Mouse (Mus musculus) thymus, postnatal 4 days (tissue): ENCODE measurements around the gene Fam126b.
"Not testable (repeated sequence)": the region's sequence is repeated elsewhere in the genome, so short reads cannot be mapped to it uniquely, and the experiment has no call there.

ENCODE experiments used
- DNase-seq: peaks from one replicate; pipeline ENCODE4 v3.0.0; 2021

Gene Fam126b

GRCm38 (mm10) chr1:58586171-58586997 is at the start of gene Fam126b, which contains the start of gene Ndufb3:
Gene Fam126b (minus strand): TSS chr1:58586323.
Gene Ndufb3 (plus strand): TSS chr1:58586384.
- peak; percentile 89 for DNase-seq

- DNase-seq, result not testable (repeated sequence)
These were observed 42.7 kb upstream of the Fam126b start for GRCm38 (mm10) chr1:58628847-58629246.

GRCm38 (mm10) chr1:58621996-58622748 is 36.0 kb upstream of the Fam126b start:
- DNase-seq, result no peak

GRCm38 (mm10) chr1:58621251-58621650 is 35.1 kb upstream of the Fam126b start:
- no peak for DNase-seq

DNA sequence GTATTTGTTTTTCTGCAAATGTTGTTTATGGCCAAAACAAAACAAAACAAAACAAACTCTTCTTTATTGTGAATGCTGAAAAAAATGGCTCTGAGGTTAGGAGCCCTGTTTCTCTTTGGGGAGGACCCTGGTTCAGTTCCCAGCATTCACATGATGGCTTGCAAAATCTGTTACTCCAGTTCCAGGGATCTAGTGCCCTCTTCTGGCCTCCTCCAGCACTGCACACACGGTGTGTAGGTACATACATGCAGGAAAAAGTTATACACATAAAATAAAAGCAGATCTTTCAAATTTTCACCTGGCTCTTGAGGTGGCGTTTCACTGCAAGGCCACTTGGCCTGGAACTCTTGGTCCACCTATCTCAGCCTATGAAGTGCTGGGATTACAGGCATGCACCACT is 32.6 kb upstream of the Fam126b start:
- peak; percentile 22 for DNase-seq

- no peak for DNase-seq
These were observed 32.0 kb upstream of the Fam126b start for GRCm38 (mm10) chr1:58617978-58618668.

- no peak for DNase-seq
These were observed 31.0 kb upstream of the Fam126b start for GRCm38 (mm10) chr1:58617076-58617475.

- no peak for DNase-seq
These were observed 30.1 kb upstream of the Fam126b start for GRCm38 (mm10) chr1:58616176-58616575.

DNA sequence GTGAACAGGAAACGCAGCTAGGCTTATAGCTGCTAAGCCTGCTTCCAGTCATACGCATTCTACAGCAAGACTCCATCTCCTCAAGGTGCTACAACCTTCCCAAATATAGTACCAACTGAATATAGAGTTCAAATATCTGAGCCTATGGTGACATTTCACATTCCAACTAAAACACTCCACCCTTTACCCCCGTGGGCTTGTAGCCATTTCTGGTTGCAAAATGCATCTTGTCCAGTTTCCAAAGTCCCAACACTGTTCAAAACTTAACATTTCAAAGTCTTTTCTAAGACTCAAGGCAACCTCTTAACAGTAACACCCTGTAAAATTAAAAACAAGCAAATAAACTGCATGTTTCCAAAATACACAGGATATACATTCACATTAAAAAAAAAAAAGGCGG is 29.0 kb upstream of the Fam126b start:
- no peak for DNase-seq

DNA sequence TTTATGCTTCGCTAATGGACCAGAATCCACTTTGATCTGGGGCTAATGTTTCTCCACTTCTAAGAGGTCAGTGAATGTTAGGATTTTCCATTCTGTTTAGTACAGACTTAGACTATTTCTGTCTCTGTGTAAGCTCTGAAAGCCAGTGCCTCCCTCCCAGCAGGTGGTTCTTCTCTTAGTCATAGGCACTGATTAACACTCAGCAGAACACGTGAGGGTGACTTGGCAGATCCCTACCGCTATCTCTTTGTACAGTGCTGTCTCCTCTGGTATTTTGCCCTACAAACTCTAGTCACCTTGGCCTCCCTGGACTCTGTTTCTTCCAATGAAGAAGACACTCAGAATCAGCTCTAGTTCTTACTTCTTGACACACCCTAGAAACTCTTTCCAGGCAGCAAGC is 28.3 kb upstream of the Fam126b start:
- no peak for DNase-seq

DNA sequence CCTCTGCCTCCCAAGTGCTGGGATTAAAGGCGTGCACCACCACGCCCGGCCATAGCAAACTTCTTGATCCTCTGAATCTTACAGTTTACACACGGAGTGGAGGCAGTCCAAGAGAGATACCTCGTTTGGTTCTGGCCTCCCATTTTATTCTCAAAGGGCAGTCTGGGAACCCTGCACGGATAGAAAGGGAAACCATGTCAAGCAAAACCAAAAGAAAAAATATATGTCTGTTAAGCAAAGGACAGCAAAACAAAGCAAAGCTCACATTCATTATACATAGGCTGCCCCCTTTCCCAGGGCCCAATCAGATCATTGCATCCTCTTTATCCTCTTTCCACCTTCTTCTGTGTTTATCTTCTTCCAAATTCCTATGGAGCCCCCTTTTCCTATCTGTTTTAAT is 27.7 kb upstream of the Fam126b start:
- peak; percentile 8 for DNase-seq

DNA sequence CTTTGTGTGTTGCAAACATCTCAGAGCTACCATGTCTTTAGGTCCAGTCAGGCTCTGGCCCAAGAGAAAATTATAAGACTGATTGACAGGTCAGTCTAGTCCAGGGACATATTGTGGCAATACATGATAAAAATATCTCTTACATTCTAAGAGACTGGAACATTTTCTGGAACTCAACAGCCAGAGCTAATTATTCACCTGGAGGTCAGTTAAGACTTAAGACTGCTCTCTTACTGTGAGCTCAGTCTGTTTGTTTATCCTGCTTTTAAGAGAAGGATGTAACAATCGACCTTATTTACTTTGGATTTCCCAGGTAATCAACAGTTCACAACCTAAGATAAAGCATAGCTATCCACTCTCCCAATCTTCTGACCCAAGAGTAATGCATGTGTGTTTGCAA is 24.5 kb upstream of the Fam126b start:
- no peak for DNase-seq

DNA sequence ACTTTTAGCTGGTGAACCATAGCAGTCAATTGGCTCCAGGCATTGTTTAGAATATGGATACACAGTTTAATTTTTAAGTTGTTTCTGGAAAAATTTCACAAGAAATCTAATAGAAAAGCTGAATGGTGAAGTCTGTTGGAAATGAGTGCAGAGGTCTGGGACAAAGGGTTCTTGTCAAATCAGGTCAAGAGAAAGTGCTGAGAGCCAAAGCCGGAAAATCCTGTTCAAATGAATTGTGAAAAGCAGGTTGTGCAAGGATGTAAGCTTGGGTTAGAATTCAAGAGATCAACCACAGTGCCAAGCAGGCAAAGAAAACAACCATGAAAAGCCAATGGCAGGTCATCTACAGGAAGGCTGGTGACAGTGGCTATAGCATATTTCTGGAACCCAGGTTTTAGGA is 24.0 kb upstream of the Fam126b start:
- no peak for DNase-seq

DNA sequence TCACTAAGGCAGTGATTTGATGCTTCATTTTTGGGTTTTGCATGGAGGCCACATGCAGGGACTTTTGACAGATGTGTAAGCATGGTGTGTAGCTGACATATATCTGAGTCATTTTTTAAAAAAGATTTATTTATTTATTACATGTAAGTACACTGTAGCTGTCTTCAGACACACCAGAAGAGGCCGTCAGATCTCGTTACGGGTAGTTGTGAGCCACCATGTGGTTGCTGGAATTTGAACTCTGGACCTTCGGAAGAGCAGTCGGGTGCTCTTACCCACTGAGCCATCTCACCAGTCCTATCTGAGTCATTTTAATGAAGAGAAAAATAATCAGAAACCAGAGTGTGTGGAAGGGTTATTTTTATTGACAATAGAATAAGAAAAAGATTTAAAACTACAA is 23.5 kb upstream of the Fam126b start:
- not testable (repeated sequence) for DNase-seq

GRCm38 (mm10) chr1:58603738-58604137 is 17.6 kb upstream of the Fam126b start:
- no peak for DNase-seq

DNA sequence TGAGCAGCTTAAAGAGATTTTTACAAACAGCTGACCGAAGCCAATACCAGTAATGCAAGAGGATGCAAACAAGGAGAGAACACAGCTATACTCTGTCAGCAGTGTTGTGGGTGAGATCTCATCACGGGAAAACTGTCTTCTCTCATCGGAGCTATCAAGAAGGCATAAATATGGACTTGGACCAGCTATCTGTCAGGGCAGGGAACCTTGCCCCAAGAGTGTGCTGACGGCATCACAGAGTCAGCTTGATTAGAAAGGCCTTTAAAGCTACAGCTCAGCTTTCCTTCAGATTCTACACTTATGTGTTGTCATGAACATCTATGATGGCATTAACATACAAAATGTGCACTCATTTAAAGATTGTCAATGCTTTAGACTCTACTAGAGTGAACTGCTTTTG is 16.6 kb upstream of the Fam126b start:
- no peak for DNase-seq

DNA sequence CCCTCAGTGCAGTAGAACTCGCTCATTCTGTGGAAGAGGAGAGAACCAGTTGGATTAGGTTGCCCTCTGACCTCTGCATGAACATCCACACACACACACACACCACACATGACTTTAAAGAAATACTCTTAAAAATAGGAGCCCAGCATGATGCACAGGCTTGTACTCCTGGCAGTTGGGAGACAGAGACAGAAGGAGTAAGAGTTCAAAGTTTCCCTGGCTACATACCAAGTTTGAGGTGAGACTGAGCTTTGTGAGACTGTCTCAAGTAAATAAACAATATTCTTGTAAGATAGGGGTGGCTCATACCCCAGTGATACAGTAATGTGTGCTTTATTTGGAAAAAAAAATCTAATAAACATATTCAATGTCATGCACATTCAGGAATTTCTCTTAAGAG is 1.4 kb upstream of the Fam126b start:
- no peak for DNase-seq

DNA sequence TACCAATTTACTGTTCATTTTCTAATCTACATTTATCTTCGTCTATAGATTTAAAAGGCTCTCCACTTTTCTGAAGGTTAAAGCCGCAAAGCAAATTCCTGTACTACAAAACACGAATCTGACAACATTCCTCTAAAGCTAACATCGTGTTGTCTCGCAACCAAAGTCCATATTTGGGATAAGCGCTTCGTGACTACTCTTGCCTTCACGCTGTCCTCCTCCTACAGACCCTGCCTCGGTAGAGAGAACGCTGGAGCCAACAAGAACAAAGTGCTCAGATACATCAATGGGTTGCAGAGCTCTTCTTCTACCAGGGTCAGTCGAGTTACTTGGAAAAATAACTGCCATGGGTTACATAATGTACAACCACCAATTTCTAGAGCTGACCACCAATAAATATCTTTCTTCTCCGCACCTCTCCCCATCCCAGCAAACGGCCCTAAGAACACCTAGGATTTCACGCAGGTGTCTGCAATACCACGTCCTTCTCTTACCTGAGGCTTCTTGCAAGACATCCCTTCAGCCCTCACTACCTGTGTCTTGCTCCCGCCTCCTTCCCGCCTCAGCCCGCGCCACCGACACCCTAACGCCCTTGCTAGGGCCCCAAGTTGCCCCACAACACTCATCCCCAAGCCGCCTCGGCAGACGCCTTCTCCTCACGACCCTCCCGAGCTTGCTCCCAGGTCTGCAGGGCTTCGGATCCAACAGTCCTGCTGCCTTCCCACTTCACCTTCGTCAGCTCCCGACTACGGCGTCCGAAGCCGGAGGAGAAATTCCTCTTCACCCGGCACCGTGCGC is 551 bp downstream of the Fam126b start:
- no peak for DNase-seq

- no peak for DNase-seq
These were observed 1.9 kb downstream of the Fam126b start for GRCm38 (mm10) chr1:58584271-58584670.

- DNase-seq, result no peak
These were observed 3.5 kb downstream of the Fam126b start for GRCm38 (mm10) chr1:58582611-58583010.

- peak; percentile 67 for DNase-seq
These were observed 6.9 kb downstream of the Fam126b start for GRCm38 (mm10) chr1:58579179-58579578.

DNA sequence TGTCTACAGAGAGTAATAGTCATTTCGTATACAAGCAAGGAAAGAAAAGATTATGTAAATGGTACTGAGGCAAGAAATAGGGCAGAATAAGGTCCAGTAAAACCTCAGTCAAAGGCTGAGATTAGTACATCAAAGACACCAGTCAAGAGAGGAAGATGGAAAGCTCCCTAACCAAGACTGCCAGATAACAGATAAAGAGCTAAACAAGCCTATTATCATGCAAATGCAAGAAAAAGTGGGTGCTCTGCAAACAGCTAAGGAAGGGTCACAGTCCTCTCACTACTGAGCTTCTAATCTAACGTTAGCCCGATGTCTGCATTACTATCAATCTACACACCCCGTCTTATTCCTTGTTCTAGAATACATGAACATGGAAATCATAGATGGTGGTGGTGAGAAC is 15.7 kb downstream of the Fam126b start:
- DNase-seq, result no peak
